Mouse (Mus musculus) ES-E14 (cell line): Measurements from ENCODE around the gene Snrnp35.

Experiments used
- CHD2 ChIP-seq: IDR thresholded peaks from 2 replicates; pipeline ENCODE4 v1.6.1; 2014; ENCODE audit warnings: mild to moderate bottlenecking, low read depth, low read length, inconsistent platforms
- HCFC1 ChIP-seq: IDR thresholded peaks from 2 replicates; pipeline ENCODE4 v1.6.1; 2012; ENCODE audit warnings: low read length, inconsistent platforms, borderline replicate concordance; ENCODE audit not compliant: insufficient read depth
- MAFK ChIP-seq: IDR thresholded peaks from 2 replicates; pipeline ENCODE4 v1.6.1; 2014; ENCODE audit warnings: mild to moderate bottlenecking, low read depth, low read length, inconsistent platforms; ENCODE audit not compliant: insufficient read depth
- ZC3H11A ChIP-seq: IDR thresholded peaks from 2 replicates; pipeline ENCODE4 v1.6.1; 2012; ENCODE audit warnings: low read depth, mild to moderate bottlenecking, inconsistent platforms, low read length, borderline replicate concordance
- ZNF384 ChIP-seq: IDR thresholded peaks from 2 replicates; pipeline ENCODE4 v1.6.1; 2012; ENCODE audit warnings: low read depth, low read length, inconsistent platforms

- TF ChIP-seq ZC3H11A: no peak
- no peak; the same call in 1 of the 2 replicates for TF ChIP-seq CHD2
- no peak for TF ChIP-seq MAFK
- no peak for TF ChIP-seq HCFC1
- TF ChIP-seq ZNF384: no peak
Measured at GRCm38 (mm10) chr5:124462297-124463025, 20.5 kb upstream of the Snrnp35 start.
